Mouse (Mus musculus) ES-Bruce4 (cell line): ENCODE measurements around the gene 9530077C05Rik. TPM values are rescaled to one million over a fixed set of nuclear protein-coding genes. Genes with fewer than 3 reads are reported as not detected.

ENCODE experiments used
- H3K27ac ChIP-seq: 2 replicates; pipeline ENCODE4 v1.5.1; 2012; ENCODE audit warnings: low read length, inconsistent platforms; ENCODE audit not compliant: insufficient read depth
- H3K27me3 ChIP-seq: 2 replicates; pipeline ENCODE4 v1.6.1; 2012; ENCODE audit warnings: mild to moderate bottlenecking, low read length, inconsistent platforms; ENCODE audit not compliant: control insufficient read depth, poor library complexity, insufficient read depth, severe bottlenecking
- H3K36me3 ChIP-seq: 2 replicates; pipeline ENCODE4 v1.6.1; 2012; ENCODE audit warnings: inconsistent platforms, mild to moderate bottlenecking, low read length, moderate library complexity; ENCODE audit not compliant: control insufficient read depth, poor library complexity, insufficient read depth, severe bottlenecking
- H3K4me1 ChIP-seq: one replicate; pipeline ENCODE4 v1.8.1; 2011; ENCODE audit warnings: low read length; ENCODE audit not compliant: control insufficient read depth, insufficient read depth
- H3K4me3 ChIP-seq: 2 replicates; pipeline ENCODE4 v1.5.1; 2011; ENCODE audit warnings: low read depth, mild to moderate bottlenecking, low read length
- H3K9ac ChIP-seq: 2 replicates; pipeline ENCODE4 v1.6.1; 2012; ENCODE audit warnings: low read depth, mild to moderate bottlenecking, inconsistent platforms; ENCODE audit not compliant: poor library complexity, severe bottlenecking
- H3K9me3 ChIP-seq: replicated peaks from 2 replicates; pipeline ENCODE4 v1.6.1; 2012; ENCODE audit warnings: mild to moderate bottlenecking, low read length, inconsistent platforms; ENCODE audit not compliant: control insufficient read depth, poor library complexity, insufficient read depth, severe bottlenecking
- CTCF ChIP-seq: IDR thresholded peaks from one replicate; pipeline ENCODE4 v1.8.1; 2011; ENCODE audit warnings: low read depth, low read length
- EP300 ChIP-seq: IDR thresholded peaks from 2 replicates; pipeline ENCODE4 v1.6.1; 2011; ENCODE audit warnings: low read depth, low read length; ENCODE audit not compliant: insufficient read depth
- POLR2A ChIP-seq: IDR thresholded peaks from one replicate; pipeline ENCODE4 v1.8.1; 2011; ENCODE audit warnings: low read length; ENCODE audit not compliant: insufficient read depth
- polyA plus RNA-seq: library from polyadenylated mRNA; stranded (reverse); fragments of >200 nt; gene quantifications from 2 replicates; pipeline ENCODE4 v1.2.4, GENCODE M21; 2011; ENCODE audit warnings: low read depth; ENCODE audit not compliant: missing spikeins, insufficient read depth, insufficient read length

9530077C05Rik gene
- polyA plus RNA-seq, 1 experiment: 3.8 TPM

GRCm38 (mm10) chr9:22468899-22469259, 57.6 kb downstream of the 9530077C05Rik start:
- no peak overlapping the region for H3K4me3 ChIP-seq
- no peaks in the 10 kb centered on the region for H3K4me1 ChIP-seq
- peak overlapping the region; percentile 76; the same call in 1 of the 2 replicates for H3K9ac ChIP-seq
- H3K9me3 ChIP-seq: no peaks in the 10 kb centered on the region
- TF ChIP-seq POLR2A (no peak), CTCF (no peak), EP300 (no peak)
- no peak overlapping the region for H3K27ac ChIP-seq
- H3K27me3 ChIP-seq: no peaks in the 10 kb centered on the region
- H3K36me3 ChIP-seq: peaks cover 3% of the 10 kb centered on the region; the same call in 1 of the 2 replicates

GRCm38 (mm10) chr9:22469643-22470042, 58.3 kb downstream of the 9530077C05Rik start, which contains the start of gene Rp9:
Gene Rp9 (minus strand): TSS chr9:22469743.
- Histone ChIP-seq H3K4me1 (no peaks in the 10 kb centered on the region), H3K9ac (peak within 1 kb of the TSS; percentile 76)
- no peak for TF ChIP-seq POLR2A
- no peak for TF ChIP-seq CTCF
- TF ChIP-seq EP300: no peak

GRCm38 (mm10) chr9:22475424-22475868, 64.1 kb downstream of the 9530077C05Rik start, which contains the start of gene Bbs9:
Gene Bbs9 (plus strand): TSS chr9:22475715.
- no peak for TF ChIP-seq CTCF
- no peak for TF ChIP-seq EP300
- no peak for TF ChIP-seq POLR2A
- Histone ChIP-seq H3K36me3 (no peaks in the 10 kb centered on the region), H3K9me3 (no peaks in the 10 kb centered on the region), H3K4me1 (no peaks in the 10 kb centered on the region), H3K9ac (peak within 1 kb of the TSS; percentile 55), H3K27ac (no peak within 1 kb of the TSS), H3K27me3 (no peaks in the 10 kb centered on the region), H3K4me3 (peak within 1 kb of the TSS; percentile 90)

More at GRCm38 (mm10) chr9:22469643-22470042, 58.3 kb downstream of the 9530077C05Rik start, which contains the start of gene Rp9:
- Histone ChIP-seq H3K36me3 (peaks cover 3% of the 10 kb centered on the region; the same call in 1 of the 2 replicates), H3K27me3 (no peaks in the 10 kb centered on the region), H3K27ac (no peak within 1 kb of the TSS), H3K4me3 (peak within 1 kb of the TSS; percentile 47), H3K9me3 (no peaks in the 10 kb centered on the region)

GRCm38 (mm10) chr9:22476265-22476664, 65.0 kb downstream of the 9530077C05Rik start:
- TF ChIP-seq CTCF (no peak), POLR2A (no peak), EP300 (no peak)
- H3K27ac ChIP-seq: no peak overlapping the region
- no peaks in the 10 kb centered on the region for H3K9me3 ChIP-seq
- H3K4me1 ChIP-seq: no peaks in the 10 kb centered on the region
- no peaks in the 10 kb centered on the region for H3K36me3 ChIP-seq
- H3K4me3 ChIP-seq: peak overlapping the region; percentile 90
- H3K27me3 ChIP-seq: no peaks in the 10 kb centered on the region
- peak overlapping the region; percentile 55 for H3K9ac ChIP-seq

- Histone ChIP-seq H3K27ac (no peak overlapping the region), H3K4me3 (no peak overlapping the region), H3K9me3 (no peaks in the 10 kb centered on the region), H3K36me3 (no peaks in the 10 kb centered on the region), H3K9ac (no peak overlapping the region), H3K4me1 (no peaks in the 10 kb centered on the region), H3K27me3 (no peaks in the 10 kb centered on the region)
- TF ChIP-seq POLR2A (no peak), CTCF (no peak), EP300 (no peak)
Measured at GRCm38 (mm10) chr9:22478946-22479345, 67.6 kb downstream of the 9530077C05Rik start.

- no peaks in the 10 kb centered on the region for H3K4me1 ChIP-seq
- no peaks in the 10 kb centered on the region for H3K36me3 ChIP-seq
- H3K27ac ChIP-seq: no peak overlapping the region
- no peak overlapping the region for H3K4me3 ChIP-seq
- TF ChIP-seq EP300 (no peak), POLR2A (no peak), CTCF (no peak)
- no peaks in the 10 kb centered on the region for H3K27me3 ChIP-seq
- no peak overlapping the region for H3K9ac ChIP-seq
- H3K9me3 ChIP-seq: no peaks in the 10 kb centered on the region
Measured at GRCm38 (mm10) chr9:22483866-22484561, 72.7 kb downstream of the 9530077C05Rik start.
